Mouse (Mus musculus): ENCODE results near the gene Rnf220.

The Rnf220 gene

DNA sequence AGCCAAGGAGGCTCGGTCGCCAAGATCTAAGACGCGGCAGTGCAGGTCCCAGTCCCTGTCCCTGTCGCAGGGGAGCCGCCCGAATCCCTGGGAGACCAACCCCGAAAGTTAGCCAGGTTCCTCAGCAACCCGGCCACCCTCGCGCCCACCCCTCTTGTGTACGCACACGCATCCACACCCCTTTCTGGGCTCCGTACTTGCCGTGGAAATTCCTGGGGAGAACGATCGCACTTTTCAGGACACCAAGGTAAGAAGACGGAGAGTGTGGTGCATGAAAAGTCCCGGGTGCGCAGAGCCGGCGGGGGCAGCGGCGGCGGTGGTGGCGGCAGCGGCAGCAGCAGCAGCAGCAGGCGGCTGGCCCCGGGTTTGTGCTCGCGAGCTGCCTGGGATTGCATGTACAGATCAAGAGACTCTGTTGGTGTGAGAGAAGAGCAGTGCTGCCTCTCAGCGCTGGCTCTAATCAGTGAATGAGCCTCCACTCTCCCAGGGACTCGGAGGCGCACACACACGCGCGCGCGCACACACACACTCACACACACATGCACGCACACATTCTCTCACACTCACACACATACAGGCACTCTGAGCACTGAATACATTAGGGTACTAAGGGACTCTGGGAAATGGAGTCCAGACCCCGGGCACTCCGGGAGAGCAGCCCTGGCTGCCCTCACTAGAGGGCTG lies at the start of gene Rnf220:
TSS of gene Rnf220 (minus strand) at position 571 of the 684 bp plus-strand sequence.
- peak; percentile 36 for DNase-seq

DNA sequence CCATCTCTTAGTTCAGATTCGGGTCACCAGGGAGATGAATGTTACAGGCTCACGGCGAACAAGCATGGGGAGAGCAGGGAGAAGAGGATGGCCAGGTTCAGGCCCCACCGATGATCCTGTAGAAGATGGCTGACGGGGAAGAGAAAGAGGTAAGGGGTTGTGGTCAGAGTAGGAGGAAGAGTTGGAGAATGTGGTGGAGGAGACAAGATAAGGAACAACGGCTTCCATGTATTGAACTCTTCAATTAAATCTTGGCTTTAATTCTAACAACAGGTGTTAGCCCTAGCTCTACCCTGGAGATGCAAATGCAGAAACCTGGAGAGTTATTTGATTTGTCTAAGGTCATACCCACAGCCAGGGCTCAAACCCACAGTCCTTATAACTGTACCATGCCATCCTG lies 49.8 kb upstream of the Rnf220 start:
- no peak for DNase-seq

DNA sequence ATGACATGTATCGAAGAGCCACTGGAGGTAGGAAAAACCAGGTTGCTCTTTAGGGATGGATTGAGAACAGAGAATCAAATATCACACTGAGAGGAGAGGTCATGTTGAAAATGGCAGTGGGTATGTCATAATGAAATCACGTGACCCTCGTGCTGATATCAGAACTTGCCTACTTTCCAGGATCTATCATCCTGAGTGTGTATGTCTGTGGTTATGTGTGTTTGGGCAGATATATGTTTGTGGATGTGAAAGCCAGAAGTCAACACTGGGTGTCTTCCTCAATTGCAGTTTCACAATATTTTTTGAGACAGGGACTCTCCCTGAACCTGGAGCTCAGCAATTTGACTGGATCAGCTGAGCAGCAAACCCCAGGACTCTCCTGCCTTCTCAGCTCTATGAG lies 48.6 kb upstream of the Rnf220 start:
- DNase-seq, result no peak

DNA sequence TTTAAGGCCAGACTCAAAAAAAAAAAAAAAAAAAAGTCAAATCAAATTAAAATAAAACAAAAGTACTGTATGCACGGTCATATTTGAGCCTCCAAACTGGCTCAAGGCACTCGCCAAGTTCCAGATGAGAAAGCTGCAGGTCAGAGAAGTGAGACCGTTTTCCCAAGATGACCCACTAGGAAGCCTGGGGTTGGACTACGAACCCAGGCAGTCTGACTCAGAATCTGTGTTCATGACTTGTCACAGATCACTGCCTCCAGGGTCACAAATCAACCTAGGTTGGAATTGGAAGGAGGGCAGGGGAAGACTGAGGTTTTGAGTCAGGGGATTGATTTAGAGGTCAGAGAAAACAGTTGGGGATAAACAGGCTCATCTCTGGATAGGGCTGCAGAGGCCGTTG lies 43.7 kb upstream of the Rnf220 start:
- DNase-seq, result no peak

DNA sequence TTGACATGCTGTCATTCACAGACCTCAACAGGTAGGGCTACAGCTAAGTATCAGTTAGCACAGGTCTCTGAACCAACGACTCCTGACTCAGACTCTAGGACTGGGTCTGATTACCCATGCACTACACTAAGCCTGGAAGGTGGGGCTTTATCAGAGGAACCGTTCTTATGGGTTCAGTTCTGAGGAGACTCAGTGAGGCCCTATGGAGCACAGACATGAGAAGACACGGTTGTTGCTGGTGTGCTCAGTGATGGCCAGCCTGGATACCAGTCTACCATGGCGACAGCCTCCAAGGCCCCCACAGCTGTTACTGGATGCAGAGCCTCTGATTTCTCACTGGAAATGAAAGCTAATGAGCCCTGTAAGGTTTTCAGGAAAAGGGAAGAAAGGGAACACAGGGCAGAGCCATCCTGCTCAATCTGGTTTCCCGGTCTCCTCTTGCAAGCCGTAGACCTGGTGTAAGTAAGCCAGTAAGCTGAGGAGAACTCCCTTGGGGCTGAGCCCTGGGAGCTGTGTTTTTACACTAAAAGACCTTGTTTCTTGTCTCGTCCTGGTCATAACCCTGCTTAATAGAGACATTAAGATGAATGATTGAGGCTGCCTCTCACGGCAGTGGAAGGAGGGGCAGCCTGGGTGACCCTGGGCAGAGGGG lies 42.6 kb upstream of the Rnf220 start:
- DNase-seq, result no peak

DNA sequence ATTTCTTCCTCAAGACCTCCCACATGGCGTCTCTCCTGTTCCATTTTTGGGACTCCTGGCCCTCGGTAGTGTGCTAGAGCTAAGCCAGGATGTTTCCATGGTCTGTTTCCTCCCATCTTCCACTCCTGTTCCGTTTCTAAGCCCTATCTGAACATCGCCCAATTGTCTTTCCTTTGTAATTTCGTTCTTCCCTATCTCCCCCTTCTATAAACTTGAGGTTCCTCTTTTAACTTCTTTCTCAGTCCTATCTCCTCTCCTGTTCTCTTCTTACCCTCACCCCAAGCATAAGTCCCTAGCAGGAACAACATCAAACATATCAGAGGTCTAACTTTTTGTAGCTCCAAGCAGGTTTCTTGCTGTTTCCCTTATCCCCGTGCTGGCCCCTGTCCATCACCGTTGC lies 40.1 kb upstream of the Rnf220 start:
- no peak for DNase-seq

DNA sequence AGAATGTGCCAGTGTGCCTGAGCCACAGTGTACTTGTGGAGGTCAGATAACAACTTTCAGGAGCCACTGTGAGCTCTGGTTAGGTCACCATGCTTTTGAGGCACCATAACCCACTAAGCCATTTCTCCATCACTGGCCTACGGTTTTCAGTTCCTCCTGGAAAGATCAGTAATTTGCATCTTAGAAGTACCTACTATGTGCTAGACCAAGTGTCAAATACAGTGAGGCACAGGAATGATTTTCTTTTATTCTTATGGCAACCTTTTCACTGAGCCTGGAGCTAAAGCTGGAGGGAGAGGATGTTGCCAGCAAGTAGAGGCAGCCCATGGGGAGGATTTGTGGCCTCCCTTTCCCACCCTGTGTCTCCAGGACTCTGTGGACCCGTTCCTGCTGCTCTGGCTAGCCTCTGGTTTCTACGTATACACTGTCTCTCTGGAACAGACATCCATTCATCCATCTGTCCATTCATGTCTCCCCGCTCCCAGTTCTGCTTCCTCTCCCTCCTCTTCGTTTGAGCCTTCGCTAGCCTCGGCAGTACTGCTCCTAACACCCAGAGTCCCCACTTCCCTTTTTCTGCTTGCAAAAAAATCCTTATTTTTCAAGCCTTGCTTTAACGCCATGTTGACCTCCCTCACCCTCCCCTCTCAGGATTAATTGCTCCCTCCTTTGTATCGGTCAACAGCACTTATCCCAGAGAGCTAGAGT lies 38.8 kb upstream of the Rnf220 start:
- no peak for DNase-seq

DNA sequence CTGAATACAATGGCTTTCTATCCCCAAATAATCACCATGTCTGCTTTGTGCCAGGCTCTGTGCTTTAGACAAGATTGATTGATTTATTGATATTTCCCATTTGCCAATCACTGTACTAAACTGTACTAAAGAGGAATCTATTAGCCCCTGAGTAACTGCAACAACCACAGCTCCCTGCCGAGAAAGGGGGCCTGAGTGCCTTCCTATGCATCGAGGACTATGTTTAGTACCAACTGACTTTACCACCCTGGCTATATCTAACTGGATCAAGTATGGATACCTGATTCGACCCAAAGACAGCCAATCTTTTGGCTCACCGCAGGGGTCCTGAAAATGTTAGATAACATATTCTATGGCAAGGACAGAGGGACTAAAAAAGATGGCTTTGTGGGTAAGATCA lies 33.0 kb upstream of the Rnf220 start:
- DNase-seq, result no peak

DNA sequence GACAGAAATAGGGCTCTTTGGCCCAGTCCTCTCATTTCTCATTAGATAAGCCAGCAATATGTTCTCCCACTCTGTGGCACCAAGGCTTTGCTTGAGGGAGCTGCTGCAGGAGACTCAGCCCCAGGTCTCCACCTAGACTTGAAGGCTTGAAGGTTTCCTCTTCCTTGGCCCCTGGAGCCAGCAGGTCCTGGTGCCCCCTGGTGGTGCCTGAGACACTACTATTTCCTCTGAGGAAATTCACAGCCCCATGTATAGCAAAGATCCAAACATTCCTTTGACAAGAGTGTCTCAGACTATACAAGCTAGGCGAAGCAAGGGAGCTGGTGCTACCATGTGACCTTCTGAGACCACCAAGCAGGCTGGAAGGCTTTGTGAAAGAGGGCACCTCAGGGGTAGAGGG lies 31.1 kb upstream of the Rnf220 start:
- peak; percentile 42 for DNase-seq

DNA sequence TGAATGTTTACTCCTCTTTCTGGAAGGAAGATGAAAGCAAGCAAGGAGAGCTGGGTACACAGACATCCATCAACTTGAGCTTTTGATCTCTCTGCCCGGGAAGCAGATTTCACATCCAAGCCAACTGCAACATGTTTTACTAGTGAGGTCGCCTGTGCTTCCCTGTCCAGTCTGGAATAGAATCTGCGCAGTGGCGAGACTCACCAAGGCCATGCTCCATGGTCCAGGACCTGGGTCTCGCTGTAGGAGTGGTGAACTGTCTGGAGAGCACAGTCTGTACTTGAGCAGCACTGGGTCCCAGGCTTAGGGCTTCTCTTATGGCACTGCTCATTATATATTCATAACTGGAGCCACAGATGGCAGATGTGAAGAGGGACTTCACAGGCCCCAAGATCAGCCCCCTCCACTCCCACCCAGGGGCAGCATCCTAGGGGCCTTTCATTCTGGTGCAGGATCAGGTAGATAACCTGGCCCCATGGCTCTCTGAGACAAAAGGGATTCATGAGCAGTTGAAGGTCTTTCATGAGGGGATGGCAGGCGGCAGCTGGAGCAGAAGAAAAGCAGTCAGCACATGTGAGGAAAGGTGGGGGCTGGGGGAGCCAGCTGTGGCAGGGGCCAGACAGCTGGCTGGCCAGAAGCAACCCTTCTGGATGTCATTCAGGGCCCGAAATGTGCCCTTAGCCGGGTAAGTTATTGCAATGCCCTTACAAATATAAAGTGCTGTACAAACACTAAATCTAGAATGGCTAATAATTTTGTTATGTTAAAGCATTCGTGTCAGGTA lies 30.5 kb upstream of the Rnf220 start:
- no peak for DNase-seq

DNA sequence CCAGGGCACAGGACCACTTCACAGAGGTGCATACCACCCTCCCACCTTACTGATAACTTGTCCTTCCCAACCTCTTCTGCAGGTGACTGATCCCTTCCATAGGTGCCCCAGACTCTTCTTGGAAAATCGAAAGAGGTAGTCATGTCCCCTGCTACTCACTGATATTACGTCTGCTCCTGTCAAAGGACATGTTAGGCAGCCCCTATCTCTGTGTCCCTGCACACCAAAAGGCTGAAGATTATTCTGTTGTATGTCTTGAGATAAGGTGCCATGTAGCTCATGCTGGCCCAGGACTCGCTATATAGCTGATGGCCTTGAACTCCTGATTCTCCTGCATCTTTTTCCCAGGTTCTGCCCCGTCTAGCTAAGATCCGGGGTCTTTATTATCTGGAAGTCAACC lies 29.1 kb upstream of the Rnf220 start:
- no peak for DNase-seq

DNA sequence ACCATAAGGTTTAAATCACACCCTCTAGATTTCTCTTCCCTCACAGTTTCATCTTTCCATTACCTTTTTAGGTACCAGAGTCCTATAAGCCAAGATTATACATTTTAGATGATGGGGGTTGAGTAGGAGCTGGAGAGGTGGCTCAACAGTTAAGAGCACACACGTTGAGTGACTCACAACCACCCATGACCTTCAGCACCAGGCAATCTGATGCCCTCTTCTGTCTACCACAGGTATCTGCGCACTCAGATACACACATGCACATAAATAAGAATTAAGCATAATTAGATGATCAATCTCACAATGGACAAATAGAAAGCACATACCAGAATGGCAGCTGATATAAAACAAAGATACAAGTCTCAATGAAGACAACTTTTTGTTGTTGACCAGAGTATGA lies 24.5 kb upstream of the Rnf220 start:
- DNase-seq, result no peak

DNA sequence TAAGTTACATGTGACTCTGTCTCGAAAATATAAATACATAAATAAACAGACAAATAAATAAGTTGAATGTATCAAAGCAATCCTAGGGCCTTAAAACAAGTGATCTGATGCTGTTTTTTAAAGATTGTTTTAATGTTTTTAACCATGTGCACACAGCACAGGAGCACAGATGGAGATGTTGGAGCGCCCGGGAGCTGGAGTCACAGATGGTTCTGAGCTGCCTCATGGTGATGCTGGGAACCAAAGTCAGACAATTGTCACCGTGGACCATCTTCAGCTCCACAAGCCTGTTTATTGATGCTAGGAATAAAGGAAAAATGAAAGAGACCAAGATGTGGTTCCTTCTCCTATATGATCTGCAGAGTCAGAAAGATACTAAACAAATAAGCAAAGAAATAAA lies 21.4 kb upstream of the Rnf220 start:
- no peak for DNase-seq

DNA sequence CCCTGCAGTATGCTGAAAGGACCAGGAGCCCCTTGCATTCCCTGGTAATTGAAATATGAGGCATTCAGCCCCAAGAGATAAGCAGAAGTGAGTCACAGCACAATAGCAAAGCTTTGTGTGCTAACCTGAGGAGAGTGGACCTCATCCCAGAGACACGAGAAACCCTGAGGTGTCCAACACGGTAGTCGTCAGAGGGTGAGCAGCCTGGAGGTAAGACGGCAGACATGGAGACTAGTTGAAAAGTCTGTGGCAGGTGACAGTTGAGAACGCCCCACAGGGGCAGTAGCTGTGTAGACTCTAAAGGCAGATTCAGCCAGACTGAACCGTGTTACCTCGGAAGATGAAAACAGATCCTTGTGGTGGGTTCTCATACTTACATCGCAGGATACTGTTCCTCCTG lies 2.2 kb upstream of the Rnf220 start:
- no peak for DNase-seq

DNA sequence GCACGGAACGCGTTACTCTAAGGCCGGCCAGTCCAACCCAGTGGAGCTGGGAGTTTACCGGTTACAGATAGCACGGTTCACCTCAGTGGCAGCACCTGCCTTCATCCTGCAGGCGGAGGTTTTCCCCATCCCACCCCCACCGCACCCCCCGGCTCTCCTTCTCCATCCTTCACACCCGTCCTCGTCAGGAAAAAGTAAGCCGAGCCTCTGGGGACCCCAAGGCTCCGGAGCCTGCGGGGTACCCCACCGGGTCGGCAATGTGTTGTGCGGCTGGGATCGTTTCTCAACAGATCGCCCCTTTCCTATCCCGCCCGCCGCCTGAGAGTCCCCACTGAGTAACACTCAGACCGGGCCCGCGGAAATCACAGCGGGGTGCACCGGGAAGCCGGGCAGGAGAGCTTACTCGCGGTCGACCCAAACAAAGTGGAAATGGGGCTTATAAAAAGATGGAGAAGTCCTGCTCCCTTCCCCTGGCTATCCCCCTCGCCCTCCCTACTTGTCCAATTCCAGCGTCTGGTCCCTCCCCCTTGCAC lies 917 bp downstream of the Rnf220 start:
- DNase-seq, result no peak

DNA sequence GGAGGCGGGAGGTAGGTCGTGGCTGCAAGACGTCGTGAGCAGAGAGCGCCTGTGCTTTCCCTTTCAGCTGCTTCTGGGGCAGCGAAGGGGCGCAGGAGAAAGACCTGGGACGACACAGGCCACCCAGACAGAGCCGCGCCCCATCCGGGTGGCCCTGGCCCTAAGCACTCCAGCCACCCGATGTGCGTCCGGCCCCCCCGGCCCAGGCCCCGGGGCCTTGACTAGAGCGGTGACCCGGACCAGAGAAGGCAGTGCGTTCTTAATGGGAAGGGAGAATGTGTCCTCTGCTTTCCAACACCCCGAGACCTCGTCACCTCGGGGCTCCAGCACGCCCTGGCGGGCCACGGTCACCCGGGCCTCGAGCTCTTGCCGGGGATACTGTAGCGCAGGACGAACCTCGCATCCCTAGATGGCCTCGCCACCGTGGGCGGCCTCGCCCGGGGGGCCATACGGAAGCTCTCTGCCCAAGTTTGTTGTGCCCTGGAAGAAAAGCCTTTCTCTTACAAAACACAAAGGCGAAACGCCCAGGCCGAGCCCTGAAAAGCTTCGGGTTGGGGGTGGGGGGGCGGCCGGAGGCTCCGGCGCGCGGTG lies 1.8 kb downstream of the Rnf220 start:
- no peak for DNase-seq

DNA sequence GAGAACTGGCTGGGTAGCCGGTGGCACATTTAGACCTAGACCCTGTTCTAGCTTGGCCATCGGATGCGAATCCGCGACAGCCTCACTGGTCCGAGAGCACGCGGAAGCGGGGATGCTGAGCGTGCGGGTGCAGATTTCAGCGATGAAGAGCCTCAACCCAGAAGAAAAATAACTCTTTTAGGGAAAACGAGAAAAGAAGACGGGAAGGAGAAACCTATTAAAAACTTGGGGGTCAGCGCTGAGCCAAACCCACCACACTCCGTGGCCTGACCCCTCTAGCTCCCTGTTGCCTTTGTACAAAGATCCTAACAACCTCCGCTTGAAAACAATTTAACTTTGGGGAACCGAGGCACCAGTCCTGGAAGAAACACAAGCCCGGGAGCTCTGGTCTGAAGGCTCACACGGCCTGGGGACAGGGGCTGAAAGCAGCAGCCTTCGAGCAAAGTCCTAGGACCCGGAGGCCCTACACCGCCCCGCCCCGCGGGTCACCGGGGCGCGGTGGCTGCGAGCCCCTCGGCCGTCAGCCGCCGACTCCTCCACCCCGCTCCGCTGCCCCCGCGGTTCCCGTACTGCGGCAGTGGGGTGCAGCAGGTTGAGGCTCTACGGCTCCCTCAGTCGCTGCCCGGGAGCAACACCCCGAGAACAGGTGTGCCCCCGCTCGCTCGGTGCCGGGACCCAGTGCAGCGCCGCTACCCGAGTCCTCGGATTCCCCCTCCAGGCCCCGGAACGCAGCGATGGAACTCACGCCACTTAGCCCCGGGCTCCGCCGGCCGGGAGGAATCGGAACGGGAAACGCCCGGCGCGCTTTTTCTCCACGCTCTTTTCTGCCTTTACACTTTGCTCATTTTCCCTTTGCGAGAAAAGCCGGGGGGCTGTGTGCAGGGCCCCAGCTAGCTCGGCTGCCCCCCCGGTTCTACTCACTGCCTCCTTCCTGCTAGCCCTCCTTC lies 2.7 kb downstream of the Rnf220 start:
- peak; percentile 33 for DNase-seq

DNA sequence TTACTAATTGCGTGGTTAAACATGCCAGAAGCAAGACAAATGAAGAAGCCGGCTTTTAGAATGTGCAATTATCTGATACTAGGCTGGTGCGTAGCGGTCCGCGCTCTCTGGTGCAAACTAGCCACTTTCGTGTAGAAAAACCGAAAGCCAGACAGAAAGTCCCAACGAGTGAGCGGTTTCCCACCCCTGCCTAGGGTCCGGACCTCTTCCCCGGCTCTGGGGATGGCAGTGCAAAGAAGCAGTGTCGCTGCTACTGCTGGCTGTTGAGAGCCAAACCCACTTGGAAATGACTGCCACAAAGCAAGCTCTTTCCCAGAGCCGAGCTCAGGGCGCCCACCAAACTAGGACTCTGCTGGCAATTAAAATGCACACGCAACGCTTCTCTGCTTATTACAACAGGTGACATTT lies 3.7 kb downstream of the Rnf220 start:
- DNase-seq, result peak; percentile 40

DNA sequence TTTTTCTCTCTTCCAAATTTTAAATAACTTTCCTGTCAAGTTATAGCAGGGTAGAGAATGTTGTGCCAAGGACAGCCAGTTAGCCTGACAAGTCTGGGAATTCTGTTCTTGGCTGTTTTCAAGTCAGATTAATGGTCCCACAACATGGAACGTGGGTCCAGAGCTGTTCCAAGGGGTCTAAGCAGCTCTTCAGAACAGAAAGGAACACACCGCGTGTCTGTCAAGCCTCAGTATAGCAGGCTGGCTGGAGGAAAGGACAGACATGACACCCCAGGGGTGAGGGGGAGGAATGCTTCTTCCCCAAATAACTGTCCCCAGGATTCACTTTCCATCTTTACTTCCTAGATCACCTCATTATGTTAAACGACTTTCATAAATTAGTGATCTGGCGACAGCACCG lies 5.0 kb downstream of the Rnf220 start:
- DNase-seq, result no peak

DNA sequence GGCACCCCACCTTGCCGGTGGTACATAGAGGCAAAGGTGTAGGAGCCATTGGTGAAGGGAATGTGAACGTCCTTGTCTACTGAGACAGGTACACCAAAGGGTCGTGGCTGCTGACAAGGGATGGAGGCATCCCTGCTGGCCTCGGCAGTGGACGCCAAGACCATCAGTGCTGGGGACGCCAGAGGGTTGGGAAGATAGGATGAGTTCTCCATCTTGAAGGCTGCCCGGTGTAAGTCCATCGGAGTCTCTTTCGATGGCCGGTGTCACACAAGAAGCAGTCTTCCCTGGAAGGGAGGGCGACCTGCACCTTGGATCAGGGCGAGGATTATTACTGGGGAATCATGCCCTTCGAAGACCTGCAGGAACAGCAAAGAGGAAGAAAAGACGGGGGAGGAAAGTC lies 6.9 kb downstream of the Rnf220 start:
- no peak for DNase-seq

DNA sequence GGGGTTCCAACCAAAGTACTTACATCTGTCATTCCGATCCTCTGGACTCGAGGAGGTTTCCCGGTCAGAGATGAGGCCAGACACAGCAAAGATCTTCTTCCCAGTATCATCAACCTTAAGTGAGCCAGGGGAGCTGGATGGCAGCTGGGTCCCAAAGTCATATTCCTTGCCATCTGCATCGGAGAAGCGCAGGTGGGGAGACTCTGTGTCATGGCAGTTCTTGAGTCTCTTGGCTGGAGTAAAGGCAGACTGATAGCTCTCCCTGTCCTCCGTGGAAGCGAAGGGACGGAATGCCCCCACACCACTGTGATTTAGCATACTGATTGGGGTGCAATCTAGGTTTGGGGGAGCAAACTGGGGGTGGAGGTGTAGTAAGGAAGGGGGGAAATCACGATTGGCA lies 7.3 kb downstream of the Rnf220 start:
- no peak for DNase-seq

DNA sequence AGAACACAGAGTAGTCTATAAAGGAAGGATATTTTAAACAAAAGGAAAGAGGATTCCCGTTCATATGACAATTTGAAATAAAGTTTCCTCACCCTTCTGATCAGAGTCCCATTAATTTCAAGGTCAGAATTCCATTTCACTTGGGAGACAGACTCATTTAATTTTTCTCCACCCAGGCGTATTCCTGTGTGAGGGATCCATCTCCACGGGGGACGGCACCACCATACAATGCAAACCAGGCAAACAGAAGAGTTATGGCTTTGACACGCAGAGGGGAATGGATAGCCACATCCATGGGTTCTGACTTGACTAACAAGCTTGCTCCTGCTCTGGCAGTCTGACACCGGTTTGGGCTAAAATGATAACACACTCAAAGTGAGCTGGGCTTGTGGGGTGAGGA lies 9.4 kb downstream of the Rnf220 start:
- no peak for DNase-seq
